Mouse (Mus musculus): Measurements from ENCODE around the gene Olfr539. TPM values are rescaled to one million over a fixed set of nuclear protein-coding genes. Genes with fewer than 3 reads are reported as not detected.

Gene Olfr539
- polyA plus RNA-seq, 1 experiment from 2014 or later: not detected

- no peaks in the 10 kb centered on the region for H3K36me3 ChIP-seq (ENCODE audit: control insufficient read depth, insufficient read depth, low read length)
- ATAC-seq (replicated peaks; ENCODE audit: low FRiP score, low TSS enrichment, low read depth): no peak
- no peak overlapping the region for H3K27ac ChIP-seq (ENCODE audit: low read depth)
- no peaks in the 10 kb centered on the region for H3K9me3 ChIP-seq (ENCODE audit: control insufficient read depth, low read length)
- H3K27me3 ChIP-seq (replicated peaks; ENCODE audit: control insufficient read depth, insufficient read depth, low read length): no peaks in the 10 kb centered on the region
- no peak overlapping the region for H3K4me3 ChIP-seq (ENCODE audit: low read depth, low read length)
- no peak overlapping the region for H3K9ac ChIP-seq (ENCODE audit: low read length)
- no peak overlapping the region for H3K4me2 ChIP-seq (ENCODE audit: low read length)
- 58% methylated on average over 2 of the region's 2 CpGs for WGBS
- no peaks in the 10 kb centered on the region for H3K4me1 ChIP-seq (replicated peaks; ENCODE audit: control insufficient read depth, insufficient read depth, low read length)
- DNase-seq (ENCODE audit: low spot score): no peak
Measured at GRCm38 (mm10) chr7:140706348-140706747, 46.6 kb downstream of the Olfr539 start.

GRCm38 (mm10) chr7:140707536-140708284 lies 48.0 kb downstream of the Olfr539 start:
- H3K27ac ChIP-seq (ENCODE audit: low read depth): no peak overlapping the region
- no peak overlapping the region for H3K9ac ChIP-seq (ENCODE audit: low read length)
- H3K27me3 ChIP-seq (replicated peaks; ENCODE audit: control insufficient read depth, insufficient read depth, low read length): no peaks in the 10 kb centered on the region
- DNase-seq (ENCODE audit: low spot score) (no peak), ATAC-seq (replicated peaks; ENCODE audit: low FRiP score, low TSS enrichment, low read depth) (no peak)
- H3K4me3 ChIP-seq (ENCODE audit: low read depth, low read length): no peak overlapping the region
- no peaks in the 10 kb centered on the region for H3K36me3 ChIP-seq (ENCODE audit: control insufficient read depth, insufficient read depth, low read length)
- H3K4me2 ChIP-seq (ENCODE audit: low read length): no peak overlapping the region
- no peaks in the 10 kb centered on the region for H3K4me1 ChIP-seq (replicated peaks; ENCODE audit: control insufficient read depth, insufficient read depth, low read length)
- WGBS: 74% methylated on average over 6 of the region's 6 CpGs
- no peaks in the 10 kb centered on the region for H3K9me3 ChIP-seq (ENCODE audit: control insufficient read depth, low read length)

- ATAC-seq (replicated peaks; ENCODE audit: low FRiP score, low TSS enrichment, low read depth): no peak
- no peak overlapping the region for H3K4me3 ChIP-seq (ENCODE audit: low read depth, low read length)
Measured at GRCm38 (mm10) chr7:140717155-140718055, 57.7 kb downstream of the Olfr539 start.

GRCm38 (mm10) chr7:140721095-140721494 lies 61.4 kb downstream of the Olfr539 start:
- H3K4me3 ChIP-seq (ENCODE audit: low read depth, low read length): no peak overlapping the region
- no peaks in the 10 kb centered on the region for H3K4me1 ChIP-seq (replicated peaks; ENCODE audit: control insufficient read depth, insufficient read depth, low read length)
- H3K27me3 ChIP-seq (replicated peaks; ENCODE audit: control insufficient read depth, insufficient read depth, low read length): no peaks in the 10 kb centered on the region
- H3K27ac ChIP-seq (ENCODE audit: low read depth): no peak overlapping the region
- no peak overlapping the region for H3K9ac ChIP-seq (ENCODE audit: low read length)
- no peak for ATAC-seq (replicated peaks; ENCODE audit: low FRiP score, low TSS enrichment, low read depth)
- WGBS: 59% methylated on average over 6 of the region's 6 CpGs
- no peaks in the 10 kb centered on the region for H3K9me3 ChIP-seq (ENCODE audit: control insufficient read depth, low read length)
- H3K36me3 ChIP-seq (ENCODE audit: control insufficient read depth, insufficient read depth, low read length): no peaks in the 10 kb centered on the region
- DNase-seq (ENCODE audit: low spot score): no peak
- no peak overlapping the region for H3K4me2 ChIP-seq (ENCODE audit: low read length)

More at GRCm38 (mm10) chr7:140717155-140718055, 57.7 kb downstream of the Olfr539 start:
- Histone ChIP-seq H3K4me1 (replicated peaks; ENCODE audit: control insufficient read depth, insufficient read depth, low read length) (no peaks in the 10 kb centered on the region), H3K36me3 (ENCODE audit: control insufficient read depth, insufficient read depth, low read length) (no peaks in the 10 kb centered on the region), H3K9ac (ENCODE audit: low read length) (no peak overlapping the region), H3K27me3 (replicated peaks; ENCODE audit: control insufficient read depth, insufficient read depth, low read length) (no peaks in the 10 kb centered on the region), H3K4me2 (ENCODE audit: low read length) (no peak overlapping the region), H3K27ac (ENCODE audit: low read depth) (no peak overlapping the region), H3K9me3 (ENCODE audit: control insufficient read depth, low read length) (no peaks in the 10 kb centered on the region)
- DNase-seq (ENCODE audit: low spot score): no peak
- 84% methylated on average over 7 of the region's 7 CpGs for WGBS

GRCm38 (mm10) chr7:140725558-140725957 lies 65.8 kb downstream of the Olfr539 start:
- Histone ChIP-seq H3K36me3 (ENCODE audit: control insufficient read depth, insufficient read depth, low read length) (no peaks in the 10 kb centered on the region), H3K9ac (ENCODE audit: low read length) (no peak overlapping the region), H3K4me1 (replicated peaks; ENCODE audit: control insufficient read depth, insufficient read depth, low read length) (no peaks in the 10 kb centered on the region)

More at GRCm38 (mm10) chr7:140725558-140725957, 65.8 kb downstream of the Olfr539 start:
- H3K4me3 ChIP-seq (ENCODE audit: low read depth, low read length): no peak overlapping the region
- no peaks in the 10 kb centered on the region for H3K27me3 ChIP-seq (replicated peaks; ENCODE audit: control insufficient read depth, insufficient read depth, low read length)
- H3K9me3 ChIP-seq (ENCODE audit: control insufficient read depth, low read length): peaks cover 4% of the 10 kb centered on the region; the same call in 1 of the 2 replicates
- no peak overlapping the region for H3K27ac ChIP-seq (ENCODE audit: low read depth)
- H3K4me2 ChIP-seq (ENCODE audit: low read length): no peak overlapping the region
- ATAC-seq (replicated peaks; ENCODE audit: low FRiP score, low TSS enrichment, low read depth) (no peak), DNase-seq (ENCODE audit: low spot score) (no peak)

Other genes starting within 250 kb of the Olfr539 start
- gene Olfr532, start 238.3 kb upstream of the Olfr539 start, polyA plus RNA-seq (2014; fragmentation: Nextera tagmentation; extraction: Ambion mirVana): not detected in 2 replicates
- not detected in 2 replicates for gene Olfr533, start 196.6 kb upstream of the Olfr539 start, polyA plus RNA-seq (2014; fragmentation: Nextera tagmentation; extraction: Ambion mirVana)
- not detected in 2 replicates for gene Olfr535, start 175.7 kb upstream of the Olfr539 start, polyA plus RNA-seq (2014; fragmentation: Nextera tagmentation; extraction: Ambion mirVana)
- not detected in 2 replicates for gene Olfr536, start 152.5 kb upstream of the Olfr539 start, polyA plus RNA-seq (2014; fragmentation: Nextera tagmentation; extraction: Ambion mirVana)
- gene Olfr538, start 92.0 kb upstream of the Olfr539 start, polyA plus RNA-seq (2014; fragmentation: Nextera tagmentation; extraction: Ambion mirVana): not detected in 2 replicates
- not detected in 2 replicates for gene Olfr46, start 58.7 kb upstream of the Olfr539 start, polyA plus RNA-seq (2014; fragmentation: Nextera tagmentation; extraction: Ambion mirVana)
- gene Olfr61, start 31.0 kb upstream of the Olfr539 start, polyA plus RNA-seq (2014; fragmentation: Nextera tagmentation; extraction: Ambion mirVana): not detected in 2 replicates
- gene Olfr53, start 13.5 kb upstream of the Olfr539 start, polyA plus RNA-seq (2014; fragmentation: Nextera tagmentation; extraction: Ambion mirVana): not detected in 2 replicates
- gene Olfr45, start 22.0 kb downstream of the Olfr539 start, polyA plus RNA-seq (2014; fragmentation: Nextera tagmentation; extraction: Ambion mirVana): not detected in 2 replicates
- not detected in 2 replicates for gene Olfr541, start 37.3 kb downstream of the Olfr539 start, polyA plus RNA-seq (2014; fragmentation: Nextera tagmentation; extraction: Ambion mirVana)
- not detected in 2 replicates for gene Cyp2e1, start 103.8 kb downstream of the Olfr539 start, polyA plus RNA-seq (2014; fragmentation: Nextera tagmentation; extraction: Ambion mirVana)
- gene Syce1, start 127.9 kb downstream of the Olfr539 start, polyA plus RNA-seq (2014; fragmentation: Nextera tagmentation; extraction: Ambion mirVana): 0.30 and 0.45 TPM in 2 replicates
- 2.8 and 3.0 TPM in 2 replicates for gene Zfp941, start 162.2 kb downstream of the Olfr539 start, polyA plus RNA-seq (2014; fragmentation: Nextera tagmentation; extraction: Ambion mirVana)
- gene Urah, start 175.1 kb downstream of the Olfr539 start, polyA plus RNA-seq (2014; fragmentation: Nextera tagmentation; extraction: Ambion mirVana): 1.3 and 3.2 TPM in 2 replicates
- gene Scgb1c1, start 185.6 kb downstream of the Olfr539 start, polyA plus RNA-seq (2014; fragmentation: Nextera tagmentation; extraction: Ambion mirVana): not detected in 2 replicates
- gene Odf3, start 187.9 kb downstream of the Olfr539 start, polyA plus RNA-seq (2014; fragmentation: Nextera tagmentation; extraction: Ambion mirVana): not detected in 2 replicates
- gene Gm45785, start 196.4 kb downstream of the Olfr539 start, polyA plus RNA-seq (2014; fragmentation: Nextera tagmentation; extraction: Ambion mirVana): not detected in 2 replicates
- gene Ric8a, start 197.0 kb downstream of the Olfr539 start, polyA plus RNA-seq (2014; fragmentation: Nextera tagmentation; extraction: Ambion mirVana): 64.9 and 82.6 TPM in 2 replicates
- 42.3 and 43.7 TPM in 2 replicates for gene Bet1l, start 197.6 kb downstream of the Olfr539 start, polyA plus RNA-seq (2014; fragmentation: Nextera tagmentation; extraction: Ambion mirVana)
- 151 and 154 TPM in 2 replicates for gene Psmd13, start 222.0 kb downstream of the Olfr539 start, polyA plus RNA-seq (2014; fragmentation: Nextera tagmentation; extraction: Ambion mirVana)
- gene Sirt3, start 222.4 kb downstream of the Olfr539 start, polyA plus RNA-seq (2014; fragmentation: Nextera tagmentation; extraction: Ambion mirVana): 24.7 and 25.3 TPM in 2 replicates
- 0.62 and 0.83 TPM in 2 replicates for gene Cox8b, start 240.5 kb downstream of the Olfr539 start, polyA plus RNA-seq (2014; fragmentation: Nextera tagmentation; extraction: Ambion mirVana)